Mouse (Mus musculus) forelimb bud, embryonic 11.5 days (tissue): ENCODE results near the gene Supt20.
"Not testable (repeated sequence)": the region's sequence is repeated elsewhere in the genome, so short reads cannot be mapped to it uniquely, and the experiment has no call there.

ENCODE experiments used
- DNase-seq: peaks from one replicate; pipeline ENCODE4 v3.0.0-alpha.2; 2012; ENCODE audit warnings: low read depth, low spot score

Gene Supt20

GRCm38 (mm10) chr3:54756058-54756457 lies 63.5 kb downstream of the Supt20 start:
- no peak for DNase-seq

- DNase-seq = no peak
These were observed 64.8 kb downstream of the Supt20 start for GRCm38 (mm10) chr3:54757446-54757845.

- DNase-seq = no peak
These were observed 66.6 kb downstream of the Supt20 start for GRCm38 (mm10) chr3:54759211-54759610.

GRCm38 (mm10) chr3:54760321-54761115 lies 67.9 kb downstream of the Supt20 start:
- no peak for DNase-seq

GRCm38 (mm10) chr3:54761258-54761657 lies 68.7 kb downstream of the Supt20 start:
- DNase-seq = no peak

- DNase-seq = no peak
These were observed 71.8 kb downstream of the Supt20 start for GRCm38 (mm10) chr3:54764418-54764817.

GRCm38 (mm10) chr3:54765521-54765920 lies 72.9 kb downstream of the Supt20 start:
- not testable (repeated sequence) for DNase-seq

- DNase-seq = no peak
These were observed 73.4 kb downstream of the Supt20 start for GRCm38 (mm10) chr3:54766034-54766433.

GRCm38 (mm10) chr3:54766811-54767210 lies 74.2 kb downstream of the Supt20 start:
- no peak for DNase-seq

GRCm38 (mm10) chr3:54768592-54768991 lies 76.0 kb downstream of the Supt20 start:
- DNase-seq = no peak

GRCm38 (mm10) chr3:54769349-54770275 lies 77.0 kb downstream of the Supt20 start:
- no peak for DNase-seq

- DNase-seq = no peak
These were observed 81.0 kb downstream of the Supt20 start for GRCm38 (mm10) chr3:54773613-54774012.

- no peak for DNase-seq
These were observed 83.5 kb downstream of the Supt20 start for GRCm38 (mm10) chr3:54775989-54776631.
